11 mouse cellular contexts compared by ENCODE assay signal in genomic region chr14:25805871-25806270, GRCm38 (mm10). TPM values are rescaled to one million over a fixed set of nuclear protein-coding genes. Genes with fewer than 3 reads are reported as not detected.
DNase-seq lines count a peak whose midpoint lies in the region; ATAC-seq and TF ChIP-seq lines count a peak whose summit lies in the region.
"Had no signal": no experiment of that assay in that cellular context is flagged by ENCODE, and none has a peak within 500 bp of the region (broad histone marks: within the 10 kb centered on the region; RNA-seq: fewer than 3 reads in every experiment).

No protein-coding gene starts in this region.

- no peak overlapping the region for H3K4me3 ChIP-seq in testis, adult 2 months (ENCODE audit: control insufficient read depth, low read depth, low read length)
- H3K4me3 ChIP-seq: embryonic facial prominence, embryonic 13.5 days; liver, embryonic 13.5 days had no signal

- TF ChIP-seq CTCF in testis, adult 2 months (IDR thresholded peaks at IDR 0.05; ENCODE audit: control insufficient read depth, insufficient read depth, insufficient replicate concordance, low read depth, low read length): no peak

- no peaks in the 10 kb centered on the region for H3K36me3 ChIP-seq in testis, adult 2 months (ENCODE audit: control insufficient read depth, insufficient read depth, low read length)
- H3K36me3 ChIP-seq: embryonic facial prominence, embryonic 13.5 days; liver, embryonic 13.5 days had no signal

- peaks cover 12% of the 10 kb centered on the region for H3K4me1 ChIP-seq in testis, adult 2 months (ENCODE audit: control insufficient read depth, insufficient read depth, low read length)
- H3K4me1 ChIP-seq: liver, embryonic 13.5 days had no signal

- intact Hi-C loops in gastrocnemius, postnatal 14 days (cut with DNase I; ENCODE audit: low total_unique reads): no loop called here

- no peaks in the 10 kb centered on the region for H3K27me3 ChIP-seq in testis, adult 2 months (ENCODE audit: control insufficient read depth, insufficient read depth, low read length)
- H3K27me3 ChIP-seq: embryonic facial prominence, embryonic 13.5 days; Patski had no signal

- peak; percentile 17 for DNase-seq in left cerebral cortex, adult 11 months (ENCODE audit: low spot score)
- no peak for DNase-seq in left cerebral cortex, adult 18-20 months (ENCODE audit: low spot score in 2 of 2)
- peak; percentile 44 for DNase-seq in adrenal gland, postnatal 25 days
- peak; percentile 81 for DNase-seq in gastrocnemius, postnatal 14 days
- peak; percentile 40 for DNase-seq in layer of hippocampus, adult 9-11 months
- no peak for DNase-seq in spleen, postnatal 10 days (ENCODE audit: low spot score in 2 of 2)
- DNase-seq: liver, embryonic 13.5 days had no signal

- H3K27ac ChIP-seq in testis, adult 2 months (ENCODE audit: control insufficient read depth, insufficient read depth, low read depth, low read length): peak overlapping the region; percentile 25
- H3K27ac ChIP-seq: embryonic facial prominence, embryonic 13.5 days; liver, embryonic 13.5 days had no signal

- no peak for TF ChIP-seq POLR2A in testis, adult 2 months (IDR thresholded peaks at IDR 0.05; ENCODE audit: control insufficient read depth, low read depth, low read length)

- no peak for ATAC-seq in erythroblast, adult 5-6 weeks (replicated peaks; ENCODE audit: low FRiP score, poor library complexity, severe bottlenecking)
- ATAC-seq: Patski had no signal

RNA-seq across cellular contexts. Expression of gene Anxa11, which starts 36.1 kb away (rescaled TPM):
- total RNA-seq in left cerebral cortex, adult 18-20 months (2021): 10 to 100 TPM; 45.7 to 45.8 TPM
- total RNA-seq in adrenal gland, postnatal 25 days (2021): 70.1 and 72.0 TPM in 2 replicates
- 10 to 100 TPM; 83.7 to 85.1 TPM for total RNA-seq in gastrocnemius, postnatal 14 days (2021)
- 55.8 and 59.2 TPM in 2 replicates for polyA plus RNA-seq in testis, adult 2 months (2012; rRNA removed)
- total RNA-seq in erythroblast, adult 5-6 weeks (2015; ENCODE audit: low replicate concordance): 28.2 and 30.9 TPM in 2 replicates
- total RNA-seq in erythroblast, adult 5-6 weeks (2017; ENCODE audit: low replicate concordance): 4.3 and 6.8 TPM in 2 replicates

RNA-seq across cellular contexts. Expression of gene Zcchc24, which starts 37.0 kb away (rescaled TPM):
- total RNA-seq in left cerebral cortex, adult 18-20 months (2021): 10 to 100 TPM; 47.4 to 47.7 TPM
- 16.2 and 18.4 TPM in 2 replicates for total RNA-seq in adrenal gland, postnatal 25 days (2021)
- 10 to 100 TPM; 45.2 to 45.5 TPM for total RNA-seq in gastrocnemius, postnatal 14 days (2021)
- 2.7 TPM in 2 replicates for polyA plus RNA-seq in testis, adult 2 months (2012; rRNA removed)
- total RNA-seq in erythroblast, adult 5-6 weeks (2015; ENCODE audit: low replicate concordance): 2.7 TPM in 1 of 2 replicates, not detected in the other
- 0.94 and 0.98 TPM in 2 replicates for total RNA-seq in erythroblast, adult 5-6 weeks (2017; ENCODE audit: low replicate concordance)

Comparison
In these comparisons a context has a peak if more than half of its experiments do, and no peak if none do; other contexts are left out.
1. DNase-seq: peak in left cerebral cortex, adult 11 months (single experiment), adrenal gland, postnatal 25 days (single experiment), gastrocnemius, postnatal 14 days (single experiment) and layer of hippocampus, adult 9-11 months (single experiment); none in left cerebral cortex, adult 18-20 months (0 of 2) and spleen, postnatal 10 days (0 of 2).